Mouse (Mus musculus): Measurements from ENCODE around the gene Cd44.

- TF ChIP-seq CTCF (conservative IDR thresholded peaks at IDR 0.05 in 1 of 2, IDR thresholded peaks at IDR 0.05 in 1 of 2; ENCODE audit: low read depth in 2 of 2, low read length in 2 of 2), result no peak
- no peak for TF ChIP-seq ELF1 (IDR thresholded peaks at IDR 0.05; ENCODE audit: low read depth, low read length)
- TF ChIP-seq MAX (IDR thresholded peaks at IDR 0.05; ENCODE audit: low read length), result no peak
- TF ChIP-seq TCF12 (IDR thresholded peaks at IDR 0.05; ENCODE audit: low read depth, low read length), result no peak
- TF ChIP-seq RCOR1 (conservative IDR thresholded peaks at IDR 0.05; ENCODE audit: low read depth, low read length), result no peak
- no peak for TF ChIP-seq SIN3A (IDR thresholded peaks at IDR 0.05; ENCODE audit: low read length)
- TF ChIP-seq KAT2A (IDR thresholded peaks at IDR 0.05; ENCODE audit: insufficient replicate concordance, low read length), result no peak
- no peak for TF ChIP-seq JUND (conservative IDR thresholded peaks at IDR 0.05; ENCODE audit: low read depth, low read length)
- no peak for TF ChIP-seq ZNF384 (IDR thresholded peaks at IDR 0.05; ENCODE audit: low read depth, low read length)
- TF ChIP-seq POLR2A (IDR thresholded peaks at IDR 0.05; ENCODE audit: low read depth, low read length), result peak; percentile 16; the same call in 1 of the 2 replicates
- TF ChIP-seq E2F4 (IDR thresholded peaks at IDR 0.05; ENCODE audit: insufficient replicate concordance, low read depth, low read length), result no peak
Measured at GRCm38 (mm10) chr2:102878513-102878912, 23.0 kb downstream of the Cd44 start.

All from CH12.LX (cell line).